Mouse (Mus musculus) limb, embryonic 10.5 days (tissue): ENCODE results near the gene Ttf2. TPM values are rescaled to one million over a fixed set of nuclear protein-coding genes. Genes with fewer than 3 reads are reported as not detected.

ENCODE experiments used
- DNase-seq: peaks from one replicate; pipeline ENCODE4 v3.0.0-alpha.2; 2017; ENCODE audit warnings: low spot score
- H3K27ac ChIP-seq: fragments of 300-500 bp; sonication (generic); 2 replicates; pipeline ENCODE4 v1.5.1; 2016; ENCODE audit warnings: mild to moderate bottlenecking
- H3K27me3 ChIP-seq: fragments of 300-500 bp; sonication (generic); 2 replicates; pipeline ENCODE4 v1.6.1; 2016; ENCODE audit warnings: low read depth, mild to moderate bottlenecking; ENCODE audit not compliant: poor library complexity, severe bottlenecking
- H3K36me3 ChIP-seq: fragments of 300-500 bp; sonication (generic); 2 replicates; pipeline ENCODE4 v1.6.1; 2016; ENCODE audit warnings: mild to moderate bottlenecking, moderate library complexity
- H3K4me1 ChIP-seq: fragments of 300-500 bp; sonication (generic); 2 replicates; pipeline ENCODE4 v1.6.1; 2016
- H3K4me3 ChIP-seq: fragments of 300-500 bp; sonication (generic); 2 replicates; pipeline ENCODE4 v1.5.1; 2016; ENCODE audit warnings: mild to moderate bottlenecking, moderate library complexity
- H3K9me3 ChIP-seq: fragments of 300-500 bp; sonication (generic); replicated peaks from 2 replicates; pipeline ENCODE4 v1.6.1; 2016; ENCODE audit warnings: mild to moderate bottlenecking
- WGBS: fragments of 180-500 bp; shearing (Covaris S2); methylation state at CpG from one replicate; pipeline ENCODE4 v1.1.7; 2016; 5-methylcytosine and 5-hydroxymethylcytosine counted together
- polyA plus RNA-seq: library from polyadenylated mRNA; unstranded; fragments of >200 nt; fragmentation: Nextera tagmentation; extraction: Ambion mirVana; gene quantifications from 2 replicates; pipeline ENCODE4 v1.2.1, GENCODE M21; 2016

The Ttf2 gene
- polyA plus RNA-seq, result 30.1 and 32.7 TPM in 2 replicates

GRCm38 (mm10) chr3:100969176-100969917 lies at the start of gene Ttf2:
TSS of gene Ttf2 (minus strand) at chr3:100969663.
- Histone ChIP-seq H3K4me1 (peaks cover 12% of the 10 kb centered on the region), H3K27me3 (no peaks in the 10 kb centered on the region), H3K36me3 (peaks cover 32% of the 10 kb centered on the region), H3K9me3 (no peaks in the 10 kb centered on the region), H3K4me3 (peak within 1 kb of the TSS; percentile 71), H3K27ac (peak within 1 kb of the TSS; percentile 89)
- under 1% methylated on average over 40 of the region's 40 CpGs for WGBS
- peak; percentile 95 for DNase-seq

DNA sequence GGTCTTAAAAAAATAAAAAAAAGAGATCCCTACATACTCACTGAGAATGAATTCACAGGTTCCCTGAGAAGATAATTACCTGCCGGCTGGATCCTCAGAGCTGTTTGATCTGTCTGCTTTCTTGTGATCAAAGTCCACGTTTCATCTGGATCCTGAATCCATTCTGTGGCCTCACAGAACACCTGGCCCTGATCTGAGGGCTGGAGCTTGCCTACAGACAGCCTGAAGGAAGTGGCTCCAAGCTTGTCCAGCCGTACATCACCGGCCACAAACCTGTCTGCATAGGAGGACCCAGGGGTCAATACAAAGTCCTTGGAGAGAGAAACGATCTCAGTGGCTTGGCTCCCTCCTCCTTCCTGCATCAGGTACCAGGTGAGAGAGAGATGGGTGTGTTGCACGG lies 49.0 kb upstream of the Ttf2 start:
- H3K27me3 ChIP-seq, result no peaks in the 10 kb centered on the region
- no peak for DNase-seq
- H3K27ac ChIP-seq, result no peak overlapping the region
- H3K9me3 ChIP-seq, result no peaks in the 10 kb centered on the region
- H3K4me1 ChIP-seq, result peaks cover 9% of the 10 kb centered on the region; the same call in 1 of the 2 replicates
- H3K4me3 ChIP-seq, result no peak overlapping the region
- no peaks in the 10 kb centered on the region for H3K36me3 ChIP-seq
- 76% methylated on average over 6 of the region's 6 CpGs for WGBS

DNA sequence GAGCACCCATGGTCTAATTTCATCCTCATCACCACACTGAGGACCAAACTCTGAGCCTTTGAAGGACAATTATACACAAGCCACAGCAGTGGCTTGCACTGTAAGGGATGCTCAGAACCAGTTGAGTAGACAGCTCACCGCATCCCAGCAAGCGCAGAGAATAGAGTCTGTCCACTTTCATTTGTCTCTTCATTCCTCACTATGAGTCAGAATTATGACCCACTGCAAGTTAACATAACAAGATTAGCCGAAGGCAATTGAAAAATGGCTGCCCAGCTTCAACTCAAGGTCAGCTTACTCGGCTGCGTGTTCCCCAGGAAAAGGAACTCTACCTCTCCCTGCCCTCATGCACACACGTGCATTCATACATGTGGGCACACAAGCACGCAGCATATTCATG lies 46.6 kb upstream of the Ttf2 start:
- WGBS, result 93% methylated on average over 7 of the region's 7 CpGs
- H3K9me3 ChIP-seq, result no peaks in the 10 kb centered on the region

GRCm38 (mm10) chr3:101015254-101015653 lies 45.8 kb upstream of the Ttf2 start:
- 74% methylated on average over 4 of the region's 4 CpGs for WGBS
- Histone ChIP-seq H3K36me3 (no peaks in the 10 kb centered on the region), H3K9me3 (no peaks in the 10 kb centered on the region), H3K4me1 (peaks cover 23% of the 10 kb centered on the region), H3K27ac (no peak overlapping the region), H3K27me3 (no peaks in the 10 kb centered on the region), H3K4me3 (no peak overlapping the region)
- DNase-seq, result no peak

More for the DNA sequence above, 46.6 kb upstream of the Ttf2 start:
- Histone ChIP-seq H3K36me3 (no peaks in the 10 kb centered on the region), H3K27me3 (no peaks in the 10 kb centered on the region), H3K4me1 (peaks cover 23% of the 10 kb centered on the region), H3K27ac (no peak overlapping the region), H3K4me3 (no peak overlapping the region)
- no peak for DNase-seq

DNA sequence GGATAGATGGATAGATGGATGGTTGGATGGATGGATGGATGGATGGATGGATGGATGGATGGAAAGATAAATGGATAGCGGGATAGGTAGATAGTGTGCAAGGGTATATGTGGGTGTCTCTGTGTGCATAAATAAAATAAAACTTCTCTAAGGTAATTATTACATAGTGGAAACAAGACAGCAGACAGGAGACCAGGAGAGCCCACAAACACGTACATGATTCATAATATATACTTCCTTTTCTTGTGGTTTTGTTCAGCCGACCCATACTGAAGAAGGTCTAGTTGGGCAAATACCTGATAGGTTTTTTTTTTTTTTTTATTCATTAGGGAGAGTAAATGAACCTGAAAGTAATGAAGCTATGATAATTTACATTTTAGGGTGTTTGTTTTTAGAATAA lies 44.1 kb upstream of the Ttf2 start:
- Histone ChIP-seq H3K4me3 (no peak overlapping the region), H3K9me3 (no peaks in the 10 kb centered on the region), H3K27ac (no peak overlapping the region), H3K27me3 (no peaks in the 10 kb centered on the region), H3K36me3 (no peaks in the 10 kb centered on the region), H3K4me1 (peaks cover 23% of the 10 kb centered on the region)
- no peak for DNase-seq
- 94% methylated on average over 3 of the region's 3 CpGs for WGBS

GRCm38 (mm10) chr3:101013005-101013404 lies 43.5 kb upstream of the Ttf2 start:
- no peaks in the 10 kb centered on the region for H3K9me3 ChIP-seq
- no peak for DNase-seq
- peak overlapping the region; percentile 74; the same call in 1 of the 2 replicates for H3K27ac ChIP-seq
- peaks cover 23% of the 10 kb centered on the region for H3K4me1 ChIP-seq
- 94% methylated on average over 10 of the region's 10 CpGs for WGBS
- H3K4me3 ChIP-seq, result no peak overlapping the region
- no peaks in the 10 kb centered on the region for H3K36me3 ChIP-seq
- no peaks in the 10 kb centered on the region for H3K27me3 ChIP-seq

DNA sequence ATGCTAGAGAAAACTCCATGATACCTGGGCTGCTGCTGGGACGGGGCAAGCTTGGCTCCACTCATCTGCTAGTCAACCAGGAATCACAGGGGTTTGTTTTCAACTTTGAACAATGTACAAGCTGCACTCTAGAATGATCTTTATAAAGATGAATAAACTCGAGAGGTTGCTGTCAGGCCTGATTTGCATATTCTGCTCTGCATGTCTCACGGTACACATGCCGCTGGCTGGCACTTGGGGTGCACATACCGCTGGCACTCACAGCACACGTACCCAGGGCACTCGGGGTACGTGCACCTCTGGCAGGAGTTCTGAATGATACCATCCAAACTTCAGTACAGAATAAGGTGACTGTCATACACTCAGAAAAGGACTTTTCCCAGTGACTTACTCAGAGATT lies 43.1 kb upstream of the Ttf2 start:
- DNase-seq, result no peak
- H3K4me1 ChIP-seq, result peaks cover 23% of the 10 kb centered on the region
- 91% methylated on average over 8 of the region's 8 CpGs for WGBS
- no peaks in the 10 kb centered on the region for H3K27me3 ChIP-seq
- H3K36me3 ChIP-seq, result no peaks in the 10 kb centered on the region
- peak overlapping the region; percentile 74 for H3K27ac ChIP-seq
- H3K9me3 ChIP-seq, result no peaks in the 10 kb centered on the region
- no peak overlapping the region for H3K4me3 ChIP-seq

- H3K36me3 ChIP-seq, result no peaks in the 10 kb centered on the region
- no peaks in the 10 kb centered on the region for H3K9me3 ChIP-seq
- H3K4me3 ChIP-seq, result no peak overlapping the region
- H3K4me1 ChIP-seq, result peaks cover 23% of the 10 kb centered on the region
- WGBS, result 71% methylated on average over 10 of the region's 10 CpGs
- H3K27ac ChIP-seq, result peak overlapping the region; percentile 74
- no peak for DNase-seq
- H3K27me3 ChIP-seq, result no peaks in the 10 kb centered on the region
Observed at GRCm38 (mm10) chr3:101012131-101012571, 42.7 kb upstream of the Ttf2 start.

DNA sequence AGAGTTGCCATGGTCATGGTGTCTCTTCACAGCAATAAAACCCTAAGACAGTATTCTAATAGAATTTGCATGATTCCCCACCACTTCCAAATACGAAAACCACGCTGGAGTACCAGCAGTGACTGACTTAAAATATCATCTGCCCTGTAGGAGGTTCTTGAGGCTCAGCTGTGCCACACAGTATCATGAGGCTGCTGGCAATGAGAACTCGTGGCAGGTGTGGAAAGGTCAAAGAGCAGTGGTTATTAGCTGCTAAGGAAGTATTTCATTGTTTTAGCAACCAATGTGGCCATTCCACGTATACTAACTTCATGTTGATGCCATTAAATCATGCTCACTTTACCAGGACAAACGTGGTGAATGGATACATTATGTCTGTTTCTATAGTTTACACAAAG lies 41.7 kb upstream of the Ttf2 start:
- no peak for DNase-seq
- WGBS, result 61% methylated on average over 5 of the region's 5 CpGs
- Histone ChIP-seq H3K36me3 (no peaks in the 10 kb centered on the region), H3K9me3 (no peaks in the 10 kb centered on the region), H3K27me3 (no peaks in the 10 kb centered on the region), H3K4me3 (no peak overlapping the region), H3K27ac (no peak overlapping the region), H3K4me1 (peaks cover 23% of the 10 kb centered on the region)

- H3K4me1 ChIP-seq, result peaks cover 23% of the 10 kb centered on the region
- H3K4me3 ChIP-seq, result no peak overlapping the region
- no peaks in the 10 kb centered on the region for H3K27me3 ChIP-seq
- WGBS, result 95% methylated on average over 4 of the region's 4 CpGs
- H3K36me3 ChIP-seq, result no peaks in the 10 kb centered on the region
- no peaks in the 10 kb centered on the region for H3K9me3 ChIP-seq
- no peak for DNase-seq
- H3K27ac ChIP-seq, result no peak overlapping the region
Observed at GRCm38 (mm10) chr3:101010589-101011202, 41.2 kb upstream of the Ttf2 start.

DNA sequence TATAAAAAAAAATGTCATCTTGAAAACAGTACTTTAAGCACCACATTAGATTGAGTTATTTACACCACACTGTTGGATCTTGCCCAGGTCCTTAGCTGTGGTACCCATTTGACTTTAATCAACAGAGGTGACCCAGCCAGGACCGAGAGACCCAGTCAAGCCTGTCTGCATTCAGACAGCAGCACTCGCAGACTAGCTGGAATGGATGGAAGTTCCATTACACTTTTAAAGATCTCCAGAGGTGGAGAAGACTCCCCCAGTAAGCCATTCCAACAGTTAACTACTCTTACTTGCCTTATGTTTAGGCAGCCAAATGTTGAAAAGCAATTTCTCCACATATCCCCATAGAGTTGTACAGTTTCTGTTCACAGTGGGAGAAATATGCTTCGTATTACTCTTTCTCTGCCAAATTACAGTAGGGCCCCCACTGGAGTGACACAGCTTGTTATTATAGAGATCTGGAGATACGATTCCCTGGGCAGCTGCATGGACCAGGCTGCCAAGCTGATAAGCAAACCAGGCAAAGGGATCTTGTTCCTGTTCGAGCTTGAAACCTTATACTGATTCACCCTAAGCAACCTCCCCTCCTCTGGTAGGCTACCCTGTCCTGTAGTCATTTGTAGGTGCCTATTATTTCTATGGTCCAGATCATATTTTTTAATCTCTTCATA lies 37.8 kb upstream of the Ttf2 start:
- 81% methylated on average over 5 of the region's 5 CpGs for WGBS

GRCm38 (mm10) chr3:101005392-101005791 lies 35.9 kb upstream of the Ttf2 start:
- DNase-seq, result no peak
- Histone ChIP-seq H3K9me3 (no peaks in the 10 kb centered on the region), H3K4me3 (no peak overlapping the region), H3K4me1 (no peaks in the 10 kb centered on the region), H3K36me3 (no peaks in the 10 kb centered on the region), H3K27me3 (no peaks in the 10 kb centered on the region), H3K27ac (no peak overlapping the region)
- WGBS, result 89% methylated on average over 6 of the region's 6 CpGs

More for the DNA sequence above, 37.8 kb upstream of the Ttf2 start:
- Histone ChIP-seq H3K27me3 (no peaks in the 10 kb centered on the region), H3K36me3 (no peaks in the 10 kb centered on the region), H3K27ac (no peak overlapping the region), H3K4me3 (no peak overlapping the region), H3K4me1 (peaks cover 7% of the 10 kb centered on the region), H3K9me3 (no peaks in the 10 kb centered on the region)
- DNase-seq, result no peak
